Mouse (Mus musculus) cerebellum, adult 2 months (tissue): ENCODE data around the gene Gm17387.

ENCODE experiments used
- CTCF ChIP-seq: fragments of 200-500 bp; IDR thresholded peaks from 2 replicates; pipeline ENCODE4 v1.5.1; 2011; ENCODE audit warnings: low read depth, mild to moderate bottlenecking, control low read depth, low read length, moderate library complexity, borderline replicate concordance; ENCODE audit not compliant: insufficient read depth
- POLR2A ChIP-seq: fragments of 200-500 bp; IDR thresholded peaks from 2 replicates; pipeline ENCODE4 v1.6.1; 2011; ENCODE audit warnings: low read length, control low read depth, borderline replicate concordance; ENCODE audit not compliant: insufficient read depth

DNA sequence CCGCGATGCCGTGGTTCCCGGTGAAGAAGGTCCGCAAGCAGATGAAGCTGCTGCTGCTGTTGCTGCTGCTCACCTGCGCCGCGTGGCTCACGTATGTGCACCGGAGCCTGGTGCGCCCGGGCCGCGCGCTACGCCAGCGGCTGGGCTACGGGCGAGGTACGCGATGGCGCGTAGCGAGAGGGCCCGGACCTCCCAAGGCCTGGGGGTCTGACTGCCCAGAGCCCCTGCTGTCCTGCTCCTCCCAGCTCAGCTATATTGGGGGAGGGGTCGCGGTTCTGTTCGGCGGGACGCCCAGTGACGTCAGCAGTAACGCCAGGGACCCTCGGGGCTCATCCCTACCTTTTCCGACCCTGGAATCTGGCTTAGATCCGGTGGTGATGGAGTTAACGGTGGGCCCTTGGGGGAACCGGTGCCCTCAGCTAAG lies 32.4 kb downstream of the Gm17387 start:
- TF ChIP-seq CTCF: no peak
- no peak for TF ChIP-seq POLR2A
